Mouse (Mus musculus) CD4-positive naive resting alpha-beta T cell, adult 57 days (primary cell): ENCODE data around the gene Slc8a1. TPM values are rescaled to one million over a fixed set of nuclear protein-coding genes. Genes with fewer than 3 reads are reported as not detected.

Experiments used
- total RNA-seq: library from RNA; stranded (reverse); gene quantifications from one replicate; pipeline ENCODE4 v1.2.4, GENCODE M21; 2023

The Slc8a1 gene
- total RNA-seq, result 0.83 TPM

GRCm38 (mm10) chr17:81738311-81738755, at the start of gene Slc8a1:
TSS of gene Slc8a1 (minus strand) at chr17:81738377.

GRCm38 (mm10) chr17:81441463-81441862, 296.7 kb downstream of the Slc8a1 start, which contains the start of gene Gm11096:
TSS of gene Gm11096 (plus strand) at chr17:81441763.

